Comparison of ENCODE assay signal across 22 mouse cellular contexts in genomic region chr17:34459255-34459654, GRCm38 (mm10). TPM values are rescaled to one million over a fixed set of nuclear protein-coding genes. Genes with fewer than 3 reads are reported as not detected.
"Had no signal": no experiment of that assay in that cellular context is flagged by ENCODE, and none has a peak within 500 bp of the region (broad histone marks: within the 10 kb centered on the region; RNA-seq: fewer than 3 reads in every experiment).

No protein-coding gene starts in this region.

- ATAC-seq: midbrain, embryonic 16.5 days had no signal

- H3K4me3 ChIP-seq: limb, embryonic 13.5 days; limb, embryonic 15.5 days; liver, embryonic 15.5 days; megakaryocyte, embryonic 14.5 days; midbrain, embryonic 10.5 days; midbrain, embryonic 12.5 days; neural tube, embryonic 12.5 days; stomach, embryonic 15.5 days had no signal

- H3K4me2 ChIP-seq: limb, embryonic 13.5 days; limb, embryonic 15.5 days; liver, embryonic 15.5 days; lung, embryonic 14.5 days; midbrain, embryonic 12.5 days; neural tube, embryonic 12.5 days; stomach, embryonic 15.5 days had no signal

- DNase-seq: lung, adult 18-20 months; lung, embryonic 14.5 days; lung, postnatal 10 days; midbrain, embryonic 14.5 days; right cerebral cortex, postnatal 14 days; thymus, postnatal 14 days; thymus, postnatal 4 days had no signal

- H3K36me3 ChIP-seq: limb, embryonic 13.5 days; limb, embryonic 15.5 days; liver, embryonic 15.5 days; midbrain, embryonic 10.5 days; midbrain, embryonic 12.5 days; neural tube, embryonic 12.5 days; stomach, embryonic 15.5 days had no signal

- H3K9ac ChIP-seq: limb, embryonic 13.5 days; limb, embryonic 15.5 days; liver, embryonic 15.5 days; lung, embryonic 14.5 days; midbrain, embryonic 12.5 days; neural tube, embryonic 12.5 days; stomach, embryonic 15.5 days had no signal

- H3K9me3 ChIP-seq: limb, embryonic 13.5 days; limb, embryonic 15.5 days; liver, embryonic 15.5 days; megakaryocyte, embryonic 14.5 days; midbrain, embryonic 10.5 days; midbrain, embryonic 12.5 days; neural tube, embryonic 12.5 days; stomach, embryonic 15.5 days had no signal

- H3K27ac ChIP-seq: limb, embryonic 13.5 days; limb, embryonic 15.5 days; liver, embryonic 15.5 days; macrophage; midbrain, embryonic 10.5 days; midbrain, embryonic 12.5 days; neural tube, embryonic 12.5 days; stomach, embryonic 15.5 days; stomach, postnatal 0 days had no signal

- H3K27me3 ChIP-seq: limb, embryonic 15.5 days; liver, embryonic 15.5 days; midbrain, embryonic 12.5 days; neural tube, embryonic 12.5 days; stomach, embryonic 15.5 days had no signal

- H3K4me1 ChIP-seq: limb, embryonic 13.5 days; limb, embryonic 15.5 days; midbrain, embryonic 10.5 days; midbrain, embryonic 12.5 days; neural tube, embryonic 12.5 days had no signal

RNA-seq across cellular contexts. Expression of gene Btnl4, which starts 17.9 kb away (rescaled TPM):
- total RNA-seq: neutrophil, adult 5-6 weeks had no signal
- polyA plus RNA-seq: limb, embryonic 13.5 days; limb, embryonic 15.5 days; liver, embryonic 15.5 days; lung, embryonic 14.5 days; lung, embryonic 16.5 days; macrophage; midbrain, embryonic 10.5 days; midbrain, embryonic 12.5 days; midbrain, embryonic 14.5 days; midbrain, embryonic 16.5 days; neural tube, embryonic 12.5 days; neural tube, embryonic 14.5 days had no signal

RNA-seq across cellular contexts. Expression of gene Btnl6, which starts 57.9 kb away (rescaled TPM):
- total RNA-seq: neutrophil, adult 5-6 weeks had no signal
- polyA plus RNA-seq: limb, embryonic 13.5 days; limb, embryonic 15.5 days; liver, embryonic 15.5 days; lung, embryonic 14.5 days; lung, embryonic 16.5 days; midbrain, embryonic 10.5 days; midbrain, embryonic 12.5 days; midbrain, embryonic 14.5 days; midbrain, embryonic 16.5 days; neural tube, embryonic 12.5 days; neural tube, embryonic 14.5 days; testis, adult 2 months had no signal
